Mouse (Mus musculus): ENCODE measurements around the gene Sh3bp2. TPM values are rescaled to one million over a fixed set of nuclear protein-coding genes. Genes with fewer than 3 reads are reported as not detected.

The Sh3bp2 gene
- total and polyA plus RNA-seq, 3 experiments: 2.7 to 4.4 (median 3.1) TPM

- Histone ChIP-seq H3K27ac (no peak overlapping the region; the same call in 1 of the 2 replicates), H3K9ac (ENCODE audit: low read depth, low read length) (no peak overlapping the region), H3K79me2 (replicated peaks; ENCODE audit: control insufficient read depth, insufficient read depth, low read length) (no peaks in the 10 kb centered on the region), H3K36me3 (ENCODE audit: control insufficient read depth, insufficient read depth, low read length) (no peaks in the 10 kb centered on the region), H3K4me1 (ENCODE audit: control insufficient read depth, insufficient read depth, low read length) (peaks cover 1% of the 10 kb centered on the region; the same call in 1 of the 2 replicates), H3K4me3 (no peak overlapping the region), H3K27me3 (ENCODE audit: control insufficient read depth, insufficient read depth, low read length) (no peaks in the 10 kb centered on the region)
- TF ChIP-seq POLR2A (IDR thresholded peaks at IDR 0.05; ENCODE audit: insufficient read depth, low read depth, low read length): no peak
- no peak for TF ChIP-seq EP300 (IDR thresholded peaks at IDR 0.05; ENCODE audit: insufficient read depth, low read depth, low read length)
- no peak for TF ChIP-seq CTCF (IDR thresholded peaks at IDR 0.05)
- WGBS: 33% methylated on average over 4 of the region's 4 CpGs
- intact Hi-C loops (cut with DNase I): no loop called here
- peak; percentile 53 to 66 for DNase-seq
These were observed 17.5 kb downstream of the Sh3bp2 start for GRCm38 (mm10) chr5:34543114-34543513.

GRCm38 (mm10) chr5:34547410-34547809 lies 21.8 kb downstream of the Sh3bp2 start:
- H3K36me3 ChIP-seq (ENCODE audit: control insufficient read depth, insufficient read depth, low read length): no peaks in the 10 kb centered on the region
- H3K27ac ChIP-seq: no peak overlapping the region
- no peak for DNase-seq
- H3K4me1 ChIP-seq (ENCODE audit: control insufficient read depth, insufficient read depth, low read length): peaks cover 4% of the 10 kb centered on the region; the same call in 1 of the 2 replicates
- H3K27me3 ChIP-seq (ENCODE audit: control insufficient read depth, insufficient read depth, low read length): no peaks in the 10 kb centered on the region
- no peak overlapping the region for H3K4me3 ChIP-seq
- no peak overlapping the region for H3K9ac ChIP-seq (ENCODE audit: low read depth, low read length)
- intact Hi-C loops (cut with DNase I): loop anchor here (1.0 to 5.0 kb wide), 2 partner anchors 60 to 100 kb away; no protein-coding TSS in a partner anchor
- TF ChIP-seq EP300 (IDR thresholded peaks at IDR 0.05; ENCODE audit: insufficient read depth, low read depth, low read length): 0 out of 2 replicates have a peak, but pooled peaks have one; percentile 27
- peak; percentile 82 for TF ChIP-seq CTCF (IDR thresholded peaks at IDR 0.05)
- TF ChIP-seq POLR2A (IDR thresholded peaks at IDR 0.05; ENCODE audit: insufficient read depth, low read depth, low read length): no peak
- H3K79me2 ChIP-seq (replicated peaks; ENCODE audit: control insufficient read depth, insufficient read depth, low read length): no peaks in the 10 kb centered on the region

GRCm38 (mm10) chr5:34549135-34549482 lies 23.5 kb downstream of the Sh3bp2 start:
- no peaks in the 10 kb centered on the region for H3K79me2 ChIP-seq (replicated peaks; ENCODE audit: control insufficient read depth, insufficient read depth, low read length)
- no peak for DNase-seq
- peak overlapping the region; percentile 68 for H3K9ac ChIP-seq (ENCODE audit: low read depth, low read length)
- no peaks in the 10 kb centered on the region for H3K36me3 ChIP-seq (ENCODE audit: control insufficient read depth, insufficient read depth, low read length)
- no peaks in the 10 kb centered on the region for H3K27me3 ChIP-seq (ENCODE audit: control insufficient read depth, insufficient read depth, low read length)
- intact Hi-C loops (cut with DNase I): loop anchor here (2.0 to 5.0 kb wide), 2 partner anchors 58 to 88 kb away; partner anchors contain the start of gene Mfsd10
- TF ChIP-seq EP300 (IDR thresholded peaks at IDR 0.05; ENCODE audit: insufficient read depth, low read depth, low read length) (no peak), CTCF (IDR thresholded peaks at IDR 0.05) (no peak), POLR2A (IDR thresholded peaks at IDR 0.05; ENCODE audit: insufficient read depth, low read depth, low read length) (no peak)
- peak overlapping the region; percentile 55 for H3K4me3 ChIP-seq
- 20% methylated on average over 8 of the region's 8 CpGs for whole genome bisulfite sequencing
- H3K4me1 ChIP-seq (ENCODE audit: control insufficient read depth, insufficient read depth, low read length): peaks cover 3% of the 10 kb centered on the region; the same call in 1 of the 2 replicates
- H3K27ac ChIP-seq: peak overlapping the region; percentile 48; the same call in 1 of the 2 replicates

GRCm38 (mm10) chr5:34549483-34550221 lies 24.0 kb downstream of the Sh3bp2 start:
- no peaks in the 10 kb centered on the region for H3K79me2 ChIP-seq (replicated peaks; ENCODE audit: control insufficient read depth, insufficient read depth, low read length)
- no peaks in the 10 kb centered on the region for H3K27me3 ChIP-seq (ENCODE audit: control insufficient read depth, insufficient read depth, low read length)
- peak overlapping the region; percentile 55 for H3K4me3 ChIP-seq
- 3% methylated on average over 48 of the region's 49 CpGs for WGBS
- H3K9ac ChIP-seq (ENCODE audit: low read depth, low read length): peak overlapping the region; percentile 68
- peak; percentile 60 to 66 for DNase-seq
- TF ChIP-seq POLR2A (IDR thresholded peaks at IDR 0.05; ENCODE audit: insufficient read depth, low read depth, low read length) (no peak), EP300 (IDR thresholded peaks at IDR 0.05; ENCODE audit: insufficient read depth, low read depth, low read length) (no peak), CTCF (IDR thresholded peaks at IDR 0.05) (peak; percentile 32)
- intact Hi-C loops (cut with DNase I): loop anchor here (2.0 to 5.0 kb wide), 2 partner anchors 58 to 87 kb away; partner anchors contain the start of gene Mfsd10
- H3K27ac ChIP-seq: peak overlapping the region; percentile 48
- H3K36me3 ChIP-seq (ENCODE audit: control insufficient read depth, insufficient read depth, low read length): no peaks in the 10 kb centered on the region
- H3K4me1 ChIP-seq (ENCODE audit: control insufficient read depth, insufficient read depth, low read length): peaks cover 3% of the 10 kb centered on the region; the same call in 1 of the 2 replicates

- TF ChIP-seq POLR2A (IDR thresholded peaks at IDR 0.05; ENCODE audit: insufficient read depth, low read depth, low read length) (no peak), EP300 (IDR thresholded peaks at IDR 0.05; ENCODE audit: insufficient read depth, low read depth, low read length) (no peak), CTCF (IDR thresholded peaks at IDR 0.05) (no peak)
- Histone ChIP-seq H3K9ac (ENCODE audit: low read depth, low read length) (peak overlapping the region; percentile 68; the same call in 1 of the 2 replicates), H3K79me2 (replicated peaks; ENCODE audit: control insufficient read depth, insufficient read depth, low read length) (no peaks in the 10 kb centered on the region), H3K4me1 (ENCODE audit: control insufficient read depth, insufficient read depth, low read length) (peaks cover 3% of the 10 kb centered on the region; the same call in 1 of the 2 replicates), H3K36me3 (ENCODE audit: control insufficient read depth, insufficient read depth, low read length) (no peaks in the 10 kb centered on the region), H3K27me3 (ENCODE audit: control insufficient read depth, insufficient read depth, low read length) (no peaks in the 10 kb centered on the region), H3K4me3 (no peak overlapping the region), H3K27ac (no peak overlapping the region)
- intact Hi-C loops (cut with DNase I): no loop called here
- WGBS: 40% methylated on average over 6 of the region's 6 CpGs
- DNase-seq: no peak
These were observed 24.6 kb downstream of the Sh3bp2 start for GRCm38 (mm10) chr5:34550251-34550650.

- TF ChIP-seq POLR2A (IDR thresholded peaks at IDR 0.05; ENCODE audit: insufficient read depth, low read depth, low read length): no peak
- TF ChIP-seq EP300 (IDR thresholded peaks at IDR 0.05; ENCODE audit: insufficient read depth, low read depth, low read length): no peak
- TF ChIP-seq CTCF (IDR thresholded peaks at IDR 0.05): no peak
- intact Hi-C loops (cut with DNase I): no loop called here
- peaks cover 3% of the 10 kb centered on the region; the same call in 1 of the 2 replicates for H3K4me1 ChIP-seq (ENCODE audit: control insufficient read depth, insufficient read depth, low read length)
- no peak overlapping the region for H3K9ac ChIP-seq (ENCODE audit: low read depth, low read length)
- H3K36me3 ChIP-seq (ENCODE audit: control insufficient read depth, insufficient read depth, low read length): no peaks in the 10 kb centered on the region
- no peak overlapping the region for H3K4me3 ChIP-seq
- DNase-seq: no peak
- no peaks in the 10 kb centered on the region for H3K27me3 ChIP-seq (ENCODE audit: control insufficient read depth, insufficient read depth, low read length)
- WGBS: 82% methylated on average over 4 of the region's 4 CpGs
- H3K79me2 ChIP-seq (replicated peaks; ENCODE audit: control insufficient read depth, insufficient read depth, low read length): no peaks in the 10 kb centered on the region
- no peak overlapping the region for H3K27ac ChIP-seq
These were observed 26.2 kb downstream of the Sh3bp2 start for GRCm38 (mm10) chr5:34551821-34552220.
